Mouse (Mus musculus) midbrain, embryonic 14.5 days (tissue): ENCODE measurements around the gene Bfsp1. TPM values are rescaled to one million over a fixed set of nuclear protein-coding genes. Genes with fewer than 3 reads are reported as not detected.

Source experiments
- ATAC-seq: fragments of 200-750 bp; cut with Nextera tagmentation; 2 replicates; pipeline ENCODE4 v1.8.0; 2017; ENCODE audit warnings: moderate number of reproducible peaks, moderate library complexity; ENCODE audit not compliant: low FRiP score, low TSS enrichment
- DNase-seq: peaks from one replicate; pipeline ENCODE4 v3.0.0-alpha.2; 2015
- H3K27ac ChIP-seq: fragments of 300-500 bp; sonication (generic); replicated peaks from 2 replicates; pipeline ENCODE4 v1.5.1; 2014; ENCODE audit warnings: mild to moderate bottlenecking, low read depth, low read length, moderate library complexity
- H3K27me3 ChIP-seq: fragments of 300-500 bp; sonication (generic); 2 replicates; pipeline ENCODE4 v1.6.1; 2014; ENCODE audit warnings: low read length, control low read depth, mixed read lengths; ENCODE audit not compliant: control insufficient read depth, insufficient read depth
- H3K36me3 ChIP-seq: fragments of 300-500 bp; sonication (generic); 2 replicates; pipeline ENCODE4 v1.6.1; 2014; ENCODE audit warnings: low read length, control low read depth; ENCODE audit not compliant: control insufficient read depth, insufficient read depth
- H3K4me1 ChIP-seq: fragments of 300-500 bp; sonication (generic); 2 replicates; pipeline ENCODE4 v1.6.1; 2014; ENCODE audit warnings: mild to moderate bottlenecking, antibody characterized with exemption, low read length, control low read depth; ENCODE audit not compliant: control insufficient read depth, insufficient read depth
- H3K4me2 ChIP-seq: fragments of 300-500 bp; sonication (generic); 2 replicates; pipeline ENCODE4 v1.6.1; 2014; ENCODE audit warnings: mild to moderate bottlenecking, low read length, moderate library complexity
- H3K4me3 ChIP-seq: fragments of 300-500 bp; sonication (generic); replicated peaks from 2 replicates; pipeline ENCODE4 v1.5.1; 2014; ENCODE audit warnings: low read depth, low read length
- H3K9ac ChIP-seq: fragments of 300-500 bp; sonication (generic); replicated peaks from 2 replicates; pipeline ENCODE4 v1.6.1; 2014; ENCODE audit warnings: mild to moderate bottlenecking, low read length, moderate library complexity
- H3K9me3 ChIP-seq: fragments of 300-500 bp; sonication (generic); 2 replicates; pipeline ENCODE4 v1.6.1; 2016; ENCODE audit warnings: low read length, control low read depth, mixed read lengths; ENCODE audit not compliant: control insufficient read depth
- WGBS: fragments of 180-500 bp; shearing (Covaris S2); extraction: QIAGEN DNeasy Blood & Tissue Kit; methylation state at CpG from one replicate; pipeline ENCODE4 v1.1.7; 2014; 5-methylcytosine and 5-hydroxymethylcytosine counted together
- polyA plus RNA-seq: library from polyadenylated mRNA; unstranded; fragments of >200 nt; fragmentation: Nextera tagmentation; extraction: Ambion mirVana; gene quantifications from 2 replicates; pipeline ENCODE4 v1.2.1, GENCODE M21; 2014

Bfsp1 gene
- polyA plus RNA-seq, 1 experiment from 2014 or later = 1.3 TPM

DNA sequence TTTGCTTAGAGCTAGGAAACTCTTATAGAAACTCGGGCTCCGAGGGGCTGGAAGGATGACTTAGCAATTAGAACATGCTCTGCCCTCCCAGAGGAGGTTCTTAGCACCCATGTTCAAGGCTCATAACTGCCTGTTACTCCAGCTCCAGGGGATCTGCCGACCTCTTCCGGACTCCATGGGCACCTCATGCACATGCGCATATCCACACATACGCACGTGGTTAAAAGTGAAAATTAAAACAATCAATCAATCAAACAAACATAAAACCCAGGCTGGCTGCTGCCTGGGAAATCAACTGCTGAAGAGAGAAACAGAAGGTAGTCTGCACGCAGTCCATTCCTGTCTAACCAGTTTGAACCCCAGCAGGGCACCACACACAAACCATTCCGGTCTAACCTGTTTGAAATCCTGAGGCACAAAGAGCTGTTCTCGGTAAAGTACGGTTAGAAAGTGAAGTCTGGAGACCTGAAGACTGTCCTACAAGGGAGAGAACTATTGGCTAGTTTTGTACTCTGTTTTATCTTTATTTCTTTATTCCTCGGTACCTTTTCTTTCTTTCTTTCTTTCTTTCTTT lies 27.0 kb upstream of the Bfsp1 start:
- Histone ChIP-seq H3K9me3 (no peaks in the 10 kb centered on the region), H3K4me2 (no peak overlapping the region), H3K36me3 (no peaks in the 10 kb centered on the region), H3K9ac (no peak overlapping the region), H3K27me3 (no peaks in the 10 kb centered on the region), H3K4me1 (no peaks in the 10 kb centered on the region), H3K4me3 (no peak overlapping the region), H3K27ac (no peak overlapping the region)
- DNase-seq (no peak), ATAC-seq (no peak)
- WGBS = 71% methylated on average over 12 of the region's 12 CpGs

DNA sequence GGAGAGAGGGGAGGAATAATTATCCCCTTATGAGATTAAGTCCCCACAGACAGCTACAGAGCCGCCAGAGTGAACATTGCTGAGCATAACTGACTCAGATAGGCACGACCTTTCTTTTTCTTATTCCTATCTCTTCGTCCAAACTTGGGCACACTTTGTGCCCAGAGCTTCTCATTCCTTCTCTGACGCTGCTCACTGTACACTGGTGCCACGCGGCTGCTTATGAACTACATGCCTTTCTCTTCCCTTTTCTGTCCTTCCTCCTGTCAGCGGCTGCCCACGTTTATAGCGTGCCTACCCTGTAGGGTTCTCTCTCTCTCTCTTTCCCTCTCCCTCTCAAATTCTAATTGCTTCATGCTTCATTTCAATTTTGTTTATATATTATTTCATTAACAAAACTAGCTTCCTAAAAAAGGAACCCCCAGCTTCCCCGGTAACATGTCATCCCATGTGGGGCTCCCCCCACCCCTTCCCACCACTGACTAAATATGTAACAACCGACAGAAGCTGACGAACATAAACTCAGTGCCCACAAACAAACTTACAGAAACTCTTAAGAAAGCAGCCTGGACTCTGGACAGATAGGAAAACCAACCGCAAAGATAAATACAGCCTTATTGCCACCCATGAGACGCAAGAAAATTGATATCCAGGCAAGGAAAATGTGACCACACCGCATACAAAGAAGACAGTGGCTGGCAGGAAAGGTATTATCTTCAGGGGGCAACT lies 26.3 kb upstream of the Bfsp1 start:
- WGBS = 83% methylated on average over 15 of the region's 15 CpGs
- no peak overlapping the region for H3K4me3 ChIP-seq
- ATAC-seq (no peak), DNase-seq (no peak)
- no peak overlapping the region for H3K4me2 ChIP-seq
- H3K36me3 ChIP-seq = no peaks in the 10 kb centered on the region
- no peak overlapping the region for H3K27ac ChIP-seq
- H3K4me1 ChIP-seq = no peaks in the 10 kb centered on the region
- no peak overlapping the region for H3K9ac ChIP-seq
- H3K27me3 ChIP-seq = no peaks in the 10 kb centered on the region
- no peaks in the 10 kb centered on the region for H3K9me3 ChIP-seq

DNA sequence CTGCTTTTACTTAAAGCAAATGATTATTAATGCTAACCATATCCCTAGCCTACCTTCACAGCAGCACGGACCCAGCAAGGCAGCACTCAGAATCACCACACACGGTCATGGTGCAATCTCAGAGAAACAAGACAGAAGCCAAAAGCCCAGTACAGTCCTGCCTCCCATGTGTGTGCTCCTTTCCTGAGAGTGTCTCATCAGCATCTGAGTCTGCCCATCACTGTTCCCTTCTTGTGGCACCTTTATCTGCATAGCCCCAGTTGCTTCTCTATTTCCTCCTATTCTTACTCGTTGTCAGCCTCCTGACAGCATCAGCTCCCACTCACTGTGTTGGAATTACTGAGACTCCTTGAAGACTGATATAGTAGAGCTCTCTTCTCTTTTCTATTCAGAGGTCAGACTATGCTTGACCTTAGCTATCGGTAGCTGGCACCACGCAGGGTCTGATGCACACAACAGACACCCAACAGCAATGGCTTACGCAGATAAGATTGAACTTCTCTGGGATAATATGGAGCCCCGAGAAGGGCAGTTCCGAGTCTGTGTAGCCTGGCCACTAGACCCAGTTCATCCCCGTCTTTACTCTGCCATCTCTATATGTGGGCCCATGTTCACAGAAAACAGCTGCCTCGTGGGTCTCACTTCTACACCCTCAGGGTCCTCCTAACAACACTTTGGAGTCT lies 19.8 kb upstream of the Bfsp1 start:
- DNase-seq (no peak), ATAC-seq (no peak)
- Histone ChIP-seq H3K27ac (no peak overlapping the region), H3K36me3 (no peaks in the 10 kb centered on the region), H3K4me1 (no peaks in the 10 kb centered on the region), H3K4me3 (no peak overlapping the region), H3K9me3 (no peaks in the 10 kb centered on the region), H3K27me3 (no peaks in the 10 kb centered on the region), H3K9ac (no peak overlapping the region), H3K4me2 (no peak overlapping the region)
- WGBS = 82% methylated on average over 10 of the region's 10 CpGs

DNA sequence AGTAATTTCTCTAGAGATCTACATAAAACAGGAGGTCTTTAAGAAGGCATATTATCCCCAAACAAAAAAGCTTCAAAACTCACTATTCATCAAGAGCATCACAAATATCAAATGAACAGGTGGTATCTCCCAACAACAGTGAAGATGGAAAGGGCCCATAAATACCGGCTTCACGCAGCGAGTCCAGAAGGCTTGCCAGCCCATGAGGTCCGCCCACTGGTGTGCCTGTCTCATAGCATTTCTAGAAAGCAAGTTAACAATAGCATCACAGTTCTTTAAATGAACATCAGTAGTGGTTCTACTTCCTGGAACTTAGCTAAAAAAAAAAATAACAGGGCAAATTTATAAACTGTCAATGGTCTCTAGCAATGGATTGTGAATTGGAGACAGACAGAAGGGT lies 19.0 kb upstream of the Bfsp1 start:
- Histone ChIP-seq H3K36me3 (no peaks in the 10 kb centered on the region), H3K4me1 (no peaks in the 10 kb centered on the region), H3K27ac (no peak overlapping the region), H3K4me2 (no peak overlapping the region), H3K9ac (no peak overlapping the region), H3K27me3 (no peaks in the 10 kb centered on the region), H3K4me3 (no peak overlapping the region), H3K9me3 (no peaks in the 10 kb centered on the region)
- ATAC-seq (no peak), DNase-seq (no peak)
- 91% methylated on average over 4 of the region's 4 CpGs for WGBS

DNA sequence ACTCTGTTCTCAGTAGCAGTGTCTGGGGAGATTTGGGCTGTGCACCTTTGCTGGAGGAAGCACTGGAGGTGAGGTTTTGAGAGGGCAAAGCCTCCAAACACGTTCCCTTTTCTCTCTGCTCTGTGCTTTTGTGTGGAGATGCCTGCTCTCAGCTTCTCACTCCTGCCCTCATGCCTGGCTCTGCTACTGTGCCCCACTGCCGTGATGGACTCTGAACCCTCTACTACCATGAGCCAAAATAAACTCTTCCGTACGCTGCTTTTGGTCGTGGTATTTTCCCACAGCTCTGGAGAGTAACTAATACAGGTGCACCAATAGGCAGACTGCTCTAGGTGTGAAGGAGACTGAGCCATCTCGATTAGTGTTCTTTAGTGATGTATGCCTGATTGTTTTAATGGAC lies 16.3 kb upstream of the Bfsp1 start:
- no peaks in the 10 kb centered on the region for H3K36me3 ChIP-seq

DNA sequence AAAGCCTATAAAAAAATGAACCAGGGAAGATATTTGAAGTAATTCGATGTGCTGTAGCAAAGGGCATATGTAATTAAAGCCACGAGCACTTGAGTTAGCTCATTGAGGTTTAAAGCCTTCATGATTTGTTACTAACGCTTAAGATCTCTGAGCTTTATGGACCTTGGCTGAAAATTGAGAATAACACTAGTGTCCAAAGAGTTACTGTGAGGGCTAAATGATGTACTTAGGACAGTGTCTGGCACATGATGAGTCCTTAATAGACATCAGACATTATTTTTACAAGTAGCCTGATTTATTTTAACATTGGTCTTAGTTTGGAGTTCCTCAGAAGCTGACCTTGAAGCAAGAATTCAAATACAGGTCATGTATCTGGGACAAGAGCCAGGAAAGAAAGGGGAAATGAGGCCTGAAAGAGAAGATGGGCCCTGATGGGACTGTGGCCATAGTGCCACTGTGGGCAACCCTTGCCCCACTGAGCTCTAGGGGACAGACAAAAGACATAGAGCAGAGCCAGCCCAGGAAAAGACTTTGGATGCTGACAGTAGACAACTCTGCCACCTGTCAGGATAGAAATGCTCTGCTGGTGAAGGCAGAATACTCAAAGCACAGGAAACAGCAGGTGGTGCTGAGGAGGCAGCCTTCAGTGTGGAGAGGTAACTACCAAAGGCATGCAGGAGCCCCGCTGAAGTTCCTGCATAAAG lies 14.1 kb upstream of the Bfsp1 start:
- WGBS = 77% methylated on average over 4 of the region's 4 CpGs
- Histone ChIP-seq H3K9ac (no peak overlapping the region), H3K27me3 (no peaks in the 10 kb centered on the region), H3K27ac (no peak overlapping the region), H3K4me2 (no peak overlapping the region), H3K4me1 (no peaks in the 10 kb centered on the region), H3K4me3 (no peak overlapping the region), H3K36me3 (no peaks in the 10 kb centered on the region), H3K9me3 (no peaks in the 10 kb centered on the region)
- ATAC-seq (no peak), DNase-seq (peak; percentile 27)

More for the DNA sequence above, 16.3 kb upstream of the Bfsp1 start:
- H3K4me3 ChIP-seq = no peak overlapping the region
- no peaks in the 10 kb centered on the region for H3K9me3 ChIP-seq
- H3K27ac ChIP-seq = no peak overlapping the region
- H3K27me3 ChIP-seq = no peaks in the 10 kb centered on the region
- DNase-seq (no peak), ATAC-seq (no peak)
- H3K4me2 ChIP-seq = no peak overlapping the region
- H3K9ac ChIP-seq = no peak overlapping the region
- H3K4me1 ChIP-seq = no peaks in the 10 kb centered on the region
- 89% methylated on average over 6 of the region's 6 CpGs for WGBS

DNA sequence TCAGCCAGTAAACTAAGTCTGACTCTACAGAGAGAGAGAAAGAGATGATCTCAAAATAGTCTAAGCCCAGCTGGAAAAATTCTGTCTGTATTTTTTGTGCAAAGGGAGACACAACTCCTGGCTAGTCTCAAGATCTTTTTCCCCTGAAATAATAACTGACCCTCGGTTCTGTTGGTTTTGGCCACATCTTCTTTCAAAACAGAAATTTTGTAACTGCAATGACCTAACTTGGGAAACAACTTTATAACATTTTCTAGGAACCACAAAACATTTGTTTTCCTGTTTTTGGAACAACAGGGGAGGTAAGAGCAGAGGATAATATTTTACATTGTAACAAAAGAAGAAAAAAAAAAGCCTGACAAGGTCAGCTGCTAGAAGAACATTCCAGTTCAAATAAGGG lies 13.1 kb upstream of the Bfsp1 start:
- no peak overlapping the region for H3K4me3 ChIP-seq
- H3K27me3 ChIP-seq = no peaks in the 10 kb centered on the region
- H3K4me1 ChIP-seq = no peaks in the 10 kb centered on the region
- H3K36me3 ChIP-seq = no peaks in the 10 kb centered on the region
- no peak overlapping the region for H3K27ac ChIP-seq
- H3K9ac ChIP-seq = no peak overlapping the region
- DNase-seq = no peak
- no peak overlapping the region for H3K4me2 ChIP-seq
- ATAC-seq = no peak
- H3K9me3 ChIP-seq = no peaks in the 10 kb centered on the region
- WGBS = 79% methylated on average over 1 of the region's 1 CpGs

DNA sequence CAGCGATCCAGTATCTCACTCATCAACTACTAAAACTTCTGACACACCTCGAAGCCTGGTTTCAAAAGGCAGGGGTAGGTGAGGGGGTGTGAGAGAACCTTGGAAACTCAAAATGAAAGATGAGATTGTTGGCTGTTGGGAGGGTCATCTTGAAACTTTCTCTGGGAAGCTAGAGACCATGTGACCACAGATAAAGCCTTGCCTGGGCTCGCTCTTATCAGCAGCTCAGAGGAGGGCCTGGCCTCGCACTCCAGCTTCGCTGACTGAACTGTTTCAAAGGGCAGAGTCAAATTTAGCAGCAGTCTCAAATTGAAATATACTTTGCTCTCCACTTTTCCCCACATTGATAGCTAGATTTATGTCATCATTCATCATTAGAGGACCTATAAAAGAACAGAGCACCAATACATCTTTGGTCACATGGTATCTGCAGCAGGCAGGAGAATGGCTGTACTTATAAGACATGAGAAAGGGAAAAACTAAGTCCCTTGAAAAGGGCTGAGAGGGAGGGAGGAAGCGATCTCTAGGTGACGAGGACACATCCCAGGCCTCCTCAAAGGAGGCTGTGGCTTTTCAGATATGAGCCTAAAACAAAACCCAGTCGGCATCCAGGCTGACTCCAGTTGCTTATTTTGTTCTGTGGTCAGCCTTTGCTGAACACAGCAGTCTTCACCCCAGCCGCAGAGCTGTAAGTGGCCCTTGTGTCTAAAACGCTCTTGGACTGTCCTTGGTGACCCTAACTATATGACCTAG lies 8.1 kb upstream of the Bfsp1 start:
- no peaks in the 10 kb centered on the region for H3K27me3 ChIP-seq
- no peak overlapping the region for H3K9ac ChIP-seq
- H3K27ac ChIP-seq = no peak overlapping the region
- no peaks in the 10 kb centered on the region for H3K4me1 ChIP-seq
- no peak overlapping the region for H3K4me2 ChIP-seq
- ATAC-seq (no peak), DNase-seq (no peak)
- no peaks in the 10 kb centered on the region for H3K36me3 ChIP-seq
- WGBS = 79% methylated on average over 10 of the region's 10 CpGs
- H3K9me3 ChIP-seq = no peaks in the 10 kb centered on the region
- H3K4me3 ChIP-seq = no peak overlapping the region
